Mouse (Mus musculus): Measurements from ENCODE around the gene Cacna1e.

The Cacna1e gene

DNA sequence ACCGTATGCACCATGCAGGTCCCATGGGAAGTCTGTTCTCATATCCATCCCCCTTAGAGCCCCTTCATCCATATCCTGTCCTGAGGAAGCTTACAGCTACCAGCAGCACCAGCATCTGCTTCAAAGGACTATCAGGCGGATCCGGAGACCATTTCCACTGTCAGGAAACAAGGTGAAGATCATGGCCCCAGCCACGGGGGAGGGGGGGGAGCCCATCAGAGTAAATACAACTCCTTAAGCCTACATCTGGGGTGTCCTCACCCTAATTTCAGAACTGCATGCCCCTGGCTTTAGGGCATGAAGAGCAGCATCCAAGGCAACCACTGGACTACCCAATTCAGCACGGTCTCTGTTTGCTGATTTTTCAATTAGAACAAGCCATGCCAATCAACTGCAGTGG, 47.8 kb downstream of the Cacna1e start:
- DNase-seq: peak; percentile 74

DNA sequence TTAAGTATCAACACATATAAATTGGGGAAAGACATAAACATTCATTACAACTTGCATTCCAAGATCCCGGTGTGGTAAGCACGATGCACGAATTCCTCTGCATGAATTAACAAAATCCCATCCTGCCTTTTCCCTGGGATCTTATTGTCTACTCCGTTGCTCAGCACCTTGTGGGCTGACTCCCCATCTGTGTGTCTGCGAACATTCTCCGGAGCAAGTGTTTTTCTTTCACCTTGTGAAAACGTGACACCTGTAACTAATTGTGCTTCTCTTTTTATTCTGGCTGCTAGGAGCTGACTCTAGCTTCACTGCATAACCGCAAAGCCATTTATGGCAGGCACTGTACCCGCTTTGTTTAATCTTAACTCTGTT, 52.1 kb downstream of the Cacna1e start:
- DNase-seq: no peak

DNA sequence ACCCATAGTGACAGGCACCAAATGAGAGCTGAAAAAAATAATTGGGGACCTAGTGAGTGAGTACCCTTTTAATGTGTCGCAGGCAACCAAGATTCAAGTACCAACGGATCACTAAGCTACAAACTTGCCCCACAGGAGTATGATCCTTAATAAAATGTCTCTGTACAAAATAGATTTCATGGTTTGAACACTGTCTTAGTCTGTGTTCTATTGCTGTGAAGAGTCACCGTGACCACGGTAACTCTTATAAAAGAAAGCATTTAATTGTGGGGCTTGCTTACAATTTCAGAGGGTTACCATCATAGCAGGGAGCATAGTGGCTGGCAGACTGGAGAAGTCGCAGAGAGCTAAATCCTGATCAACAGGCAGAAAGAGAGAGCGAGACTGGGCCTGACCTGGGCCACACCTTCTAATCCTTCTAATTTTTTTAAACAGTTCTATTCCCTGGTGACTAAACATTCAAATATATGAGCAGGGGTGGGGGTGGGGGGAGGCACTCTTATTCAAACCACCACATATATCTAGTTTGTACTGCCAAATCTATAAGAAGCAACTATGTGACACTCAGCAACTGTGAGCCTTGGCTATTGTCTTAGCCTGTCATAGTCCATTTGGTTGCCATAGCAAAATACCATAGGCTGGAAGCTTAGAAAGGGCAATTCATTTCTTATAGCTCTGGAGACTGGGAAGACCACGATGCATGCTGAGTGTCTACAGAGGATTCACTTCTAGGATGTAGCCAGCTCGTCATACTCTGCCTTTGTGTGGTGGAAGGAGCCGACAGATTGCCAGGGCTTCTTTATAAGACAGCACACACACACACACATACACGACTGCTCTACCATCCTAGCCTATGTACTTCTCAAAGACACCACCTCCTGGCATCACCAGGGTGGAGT, 52.8 kb downstream of the Cacna1e start:
- no peak for DNase-seq

DNA sequence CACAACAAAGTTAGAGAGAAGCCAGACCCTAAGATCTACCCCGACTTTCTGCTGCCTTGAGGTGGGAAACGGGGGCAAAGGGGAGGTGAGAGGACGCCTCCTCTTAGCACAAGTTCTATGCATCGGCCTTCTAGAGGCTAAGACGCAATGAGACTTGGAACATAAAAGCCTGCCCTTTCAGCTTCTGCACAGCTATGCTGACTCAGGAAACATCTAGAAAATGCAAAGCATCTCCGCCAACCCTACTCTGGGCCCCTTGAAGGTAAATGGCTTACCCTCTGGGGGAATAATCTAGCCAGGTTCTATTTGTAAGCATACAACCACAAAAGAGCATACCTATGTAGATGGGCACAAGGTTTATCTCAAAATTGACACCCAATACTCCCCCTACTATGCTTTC, 54.2 kb downstream of the Cacna1e start:
- no peak for DNase-seq

DNA sequence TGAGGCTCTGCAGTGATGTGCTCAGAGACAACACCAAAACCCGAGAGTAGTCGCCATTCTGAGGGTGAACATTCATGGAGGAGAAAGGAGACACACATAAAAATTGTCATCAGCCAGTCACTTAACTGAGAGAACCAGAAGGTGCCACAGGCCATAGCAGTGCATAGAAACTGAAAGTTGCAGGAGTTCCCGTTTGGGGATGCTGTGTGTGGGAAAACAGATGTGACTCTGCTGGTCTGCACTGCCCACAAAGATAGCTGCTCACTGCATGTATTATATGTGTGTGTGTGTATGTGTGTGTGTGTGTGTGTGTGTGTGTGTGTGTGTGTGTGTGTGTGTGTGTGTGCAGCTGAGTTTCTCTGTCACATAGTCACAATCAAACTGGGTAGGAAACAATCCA, 61.2 kb downstream of the Cacna1e start:
- DNase-seq: no peak

DNA sequence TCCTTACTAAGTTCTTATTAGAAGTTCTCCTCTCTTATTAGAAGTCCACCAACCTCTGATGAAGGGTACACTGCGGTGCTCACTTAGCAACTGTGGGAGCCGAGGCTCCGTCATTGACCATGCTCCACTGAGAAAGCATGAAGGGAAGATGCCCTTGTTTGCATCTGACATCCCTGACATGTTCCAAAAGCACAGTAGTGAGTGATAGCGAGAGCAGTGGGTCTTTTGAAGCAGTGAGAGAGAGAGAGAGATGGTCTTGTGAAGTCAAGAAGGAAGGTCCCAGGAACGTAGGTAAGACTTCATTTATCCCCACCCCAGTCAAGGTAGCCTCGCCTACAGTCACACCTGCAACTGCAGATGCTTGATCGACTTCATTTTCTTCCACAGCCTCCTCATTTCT, 63.9 kb downstream of the Cacna1e start:
- no peak for DNase-seq

DNA sequence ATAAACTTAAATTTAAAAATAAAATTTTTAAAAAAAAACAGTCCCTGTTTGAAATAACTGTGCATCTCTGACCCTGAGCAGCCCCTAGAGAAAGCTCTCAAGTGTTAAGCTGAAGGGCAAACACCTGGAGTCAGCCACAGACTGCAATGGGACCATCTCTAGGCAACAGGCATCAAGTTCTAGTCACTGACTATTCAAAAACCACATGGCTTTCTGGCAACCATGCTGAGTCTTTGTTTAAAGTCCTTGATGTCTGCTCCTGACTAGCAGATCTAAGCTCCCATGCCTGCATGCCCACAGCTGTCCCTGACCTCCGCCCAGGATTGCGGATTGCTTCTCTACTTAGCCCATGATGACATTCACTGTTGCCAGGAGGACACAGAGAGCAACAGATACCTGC, 64.3 kb downstream of the Cacna1e start:
- DNase-seq: no peak

DNA sequence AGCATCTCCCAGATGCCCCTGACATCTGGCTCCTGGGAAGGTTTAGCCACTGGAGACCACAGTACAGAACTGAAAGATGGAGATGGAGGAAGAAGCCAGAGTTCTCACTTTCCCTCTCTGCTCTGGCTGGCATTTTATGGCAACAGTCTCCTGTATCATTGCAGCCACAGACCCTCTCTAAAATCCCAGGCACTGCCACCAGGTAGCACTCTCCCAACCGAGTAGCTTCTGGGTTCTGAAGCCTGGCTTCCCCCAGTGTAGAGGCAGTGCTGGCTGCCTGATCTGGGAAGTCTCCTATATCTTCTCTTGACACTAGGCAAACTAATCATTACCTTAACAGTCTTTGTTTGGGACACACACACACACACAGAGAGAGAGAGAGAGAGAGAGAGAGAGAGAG, 65.6 kb downstream of the Cacna1e start:
- DNase-seq: no peak

DNA sequence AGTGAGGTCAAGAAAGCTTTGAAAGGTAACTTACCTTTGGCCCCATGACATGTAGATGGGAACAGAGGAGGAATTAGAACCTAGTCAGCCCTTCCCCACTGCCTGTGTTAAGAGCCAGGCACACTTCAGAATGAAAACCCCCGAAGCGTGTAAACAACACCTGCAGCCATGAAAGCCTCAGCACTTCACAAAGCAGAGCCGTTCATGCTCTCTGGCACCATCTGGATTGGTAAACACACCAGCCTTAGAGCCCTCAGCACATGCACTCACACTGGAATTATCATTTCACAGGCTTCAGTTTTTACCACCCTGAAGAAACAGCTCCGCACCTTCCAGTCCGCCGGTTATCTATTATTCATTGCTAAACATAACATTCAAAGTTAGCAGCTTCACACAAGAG, 67.5 kb downstream of the Cacna1e start:
- no peak for DNase-seq

DNA sequence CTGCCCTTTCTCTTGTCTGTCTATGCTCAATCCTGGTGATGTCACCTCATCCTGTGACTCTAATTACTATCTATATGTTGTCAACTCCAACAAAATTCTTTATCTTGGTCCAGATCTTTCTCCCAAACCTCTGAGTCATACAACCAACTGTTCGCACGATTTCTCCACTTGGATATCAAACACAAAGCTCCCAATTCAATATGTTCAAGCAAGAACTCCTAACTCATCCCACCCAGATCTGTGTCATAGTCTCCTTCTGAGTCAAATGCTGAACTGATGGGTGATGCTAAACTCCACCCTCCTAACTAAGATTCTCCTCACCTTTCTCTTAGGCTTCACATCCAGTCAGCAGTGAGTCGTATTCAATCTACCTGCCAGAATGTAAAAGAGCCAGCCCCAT, 68.0 kb downstream of the Cacna1e start:
- DNase-seq: no peak

DNA sequence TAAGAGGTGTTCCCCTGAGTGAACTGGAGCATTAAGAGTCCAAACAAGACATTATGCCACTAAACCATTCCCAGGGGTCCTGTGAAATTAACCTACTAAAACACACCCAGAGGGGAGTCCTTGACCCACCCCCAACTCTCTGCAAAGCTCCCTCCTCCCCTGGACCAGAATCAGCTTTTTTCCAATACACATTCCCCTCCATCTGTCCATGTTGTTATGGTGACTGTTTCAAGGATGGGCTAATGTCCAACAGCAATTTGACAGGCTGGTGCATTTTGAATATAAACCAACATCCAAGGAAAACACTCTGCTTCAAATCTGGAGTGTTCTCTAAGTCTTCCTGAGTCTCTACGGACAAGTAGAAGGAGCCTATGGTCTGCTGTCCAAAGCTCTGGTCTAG, 78.6 kb downstream of the Cacna1e start:
- DNase-seq: no peak

DNA sequence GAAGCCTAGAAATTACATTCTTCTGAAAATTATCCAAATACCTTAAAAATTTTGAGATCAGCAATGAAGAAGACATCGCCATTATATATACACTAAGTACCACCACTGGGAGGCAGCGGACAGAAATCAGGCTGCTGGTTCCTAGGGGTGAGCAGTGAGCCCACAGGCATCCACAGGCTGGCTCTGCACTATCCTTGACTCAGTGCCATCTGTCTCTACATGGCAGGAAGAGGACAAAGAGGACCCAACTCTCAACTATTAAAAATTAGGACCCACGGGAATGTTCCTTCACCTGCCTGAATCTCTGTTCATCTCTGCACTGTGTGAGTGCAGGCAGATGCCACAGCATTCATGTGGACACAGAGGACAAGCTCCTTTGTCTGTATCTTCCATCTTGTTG, 79.3 kb downstream of the Cacna1e start:
- DNase-seq: no peak

DNA sequence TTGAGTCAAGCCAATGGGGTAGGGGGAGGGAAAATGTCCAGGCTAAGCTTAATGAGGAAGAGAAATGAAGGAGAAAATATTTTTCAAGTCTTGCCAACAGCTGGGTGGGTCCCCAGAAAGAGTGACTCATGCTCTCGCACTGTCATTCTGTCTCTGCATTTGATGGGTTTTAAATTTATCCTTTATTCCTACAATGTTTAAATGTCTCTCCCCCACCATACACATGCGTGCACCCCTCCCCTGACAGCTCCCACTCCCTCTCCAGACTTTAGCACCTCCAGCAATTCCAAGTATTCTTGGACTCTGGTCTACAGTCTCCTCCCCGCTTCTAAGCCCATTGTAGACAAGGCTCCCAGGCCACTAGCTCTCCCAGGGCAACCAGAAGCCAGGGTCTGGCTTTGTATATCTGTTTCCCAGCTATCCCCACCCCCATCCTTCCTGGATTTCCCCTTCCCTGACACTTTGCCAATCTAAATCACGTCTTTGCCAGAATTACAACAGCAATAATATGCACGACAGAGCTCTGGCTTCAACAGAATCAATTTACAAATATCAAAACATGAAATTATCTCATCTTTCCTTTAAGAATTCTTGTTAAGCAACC, 81.9 kb downstream of the Cacna1e start:
- no peak for DNase-seq

DNA sequence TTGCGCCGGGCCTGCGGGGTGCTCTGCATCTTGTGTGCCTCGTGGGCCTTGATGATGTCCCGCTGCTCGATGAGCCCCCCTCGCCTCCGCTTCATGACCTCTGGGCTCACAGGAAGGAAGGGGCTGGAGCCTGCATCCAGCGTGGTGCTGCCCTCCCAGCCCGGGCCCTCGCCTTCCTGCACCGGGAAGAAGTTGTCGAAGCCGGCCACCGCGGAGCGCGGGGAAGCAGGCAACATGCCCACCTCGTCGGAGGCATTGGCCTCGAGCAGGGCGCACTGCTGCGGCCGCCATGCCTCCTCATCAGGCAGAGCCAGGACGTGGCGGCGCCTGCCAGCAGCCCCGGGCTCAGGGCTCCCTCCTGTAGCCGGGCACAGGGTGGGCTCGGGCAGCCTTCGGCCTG, 85.0 kb downstream of the Cacna1e start:
- no peak for DNase-seq

DNA sequence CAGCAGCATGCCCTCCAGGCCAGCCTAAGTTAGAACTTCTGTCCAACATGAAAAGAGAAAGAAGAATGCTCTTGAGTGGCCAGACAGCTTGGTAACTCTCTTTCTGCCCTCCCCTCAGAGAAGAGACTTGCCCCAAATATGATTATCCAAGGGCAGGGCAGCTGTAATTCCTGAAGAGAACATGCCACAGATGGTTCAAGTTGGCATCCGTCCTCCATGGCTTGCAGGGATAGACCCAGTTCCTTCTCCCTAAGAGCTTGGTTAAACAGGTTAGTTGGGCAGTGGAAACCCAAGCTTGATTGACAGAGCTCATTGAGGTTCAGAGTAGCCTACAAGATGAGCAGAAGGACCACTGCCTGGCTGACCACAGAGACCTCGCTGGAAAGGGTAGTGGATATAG, 85.5 kb downstream of the Cacna1e start:
- DNase-seq: no peak

DNA sequence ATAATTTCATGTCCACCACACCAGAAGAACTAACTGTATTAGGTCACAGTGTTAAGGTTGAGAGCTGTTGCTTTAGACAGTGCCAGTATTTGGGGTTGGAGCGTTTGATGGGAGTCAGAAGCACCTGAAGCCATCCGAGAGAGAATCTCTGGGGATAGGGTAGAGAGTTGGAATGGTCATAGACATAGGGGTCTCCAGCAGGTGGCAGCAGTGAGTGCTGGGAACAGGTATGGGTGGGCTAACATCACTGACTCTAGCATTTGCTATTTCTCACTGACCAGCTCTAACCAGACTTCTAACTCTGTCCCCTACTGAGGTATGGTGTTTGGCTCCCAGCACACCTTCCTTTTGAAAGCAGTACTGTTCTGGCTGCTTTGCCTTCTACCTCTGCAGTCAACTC, 87.6 kb downstream of the Cacna1e start:
- DNase-seq: no peak

DNA sequence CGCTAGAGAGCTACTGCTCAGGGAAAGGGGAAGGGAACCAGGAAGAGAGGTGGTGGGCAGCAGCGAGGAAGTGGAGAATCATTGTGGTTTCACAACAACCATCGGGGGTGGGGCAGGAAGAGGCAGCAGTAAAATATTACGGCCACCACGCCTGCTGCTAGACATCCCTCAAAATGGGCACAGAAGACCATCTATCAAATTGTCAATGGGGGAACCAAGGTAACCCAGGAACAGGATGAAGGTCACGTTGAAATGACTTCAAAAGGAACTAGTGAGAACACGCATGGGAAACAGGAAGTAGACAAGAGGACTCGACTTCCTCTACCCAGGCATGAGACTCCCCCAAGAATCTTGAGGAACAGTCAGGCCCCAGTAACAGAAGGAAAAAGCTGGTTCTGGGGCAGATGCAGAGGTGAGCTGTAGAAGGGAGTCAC, 89.8 kb downstream of the Cacna1e start:
- DNase-seq: peak; percentile 90

DNA sequence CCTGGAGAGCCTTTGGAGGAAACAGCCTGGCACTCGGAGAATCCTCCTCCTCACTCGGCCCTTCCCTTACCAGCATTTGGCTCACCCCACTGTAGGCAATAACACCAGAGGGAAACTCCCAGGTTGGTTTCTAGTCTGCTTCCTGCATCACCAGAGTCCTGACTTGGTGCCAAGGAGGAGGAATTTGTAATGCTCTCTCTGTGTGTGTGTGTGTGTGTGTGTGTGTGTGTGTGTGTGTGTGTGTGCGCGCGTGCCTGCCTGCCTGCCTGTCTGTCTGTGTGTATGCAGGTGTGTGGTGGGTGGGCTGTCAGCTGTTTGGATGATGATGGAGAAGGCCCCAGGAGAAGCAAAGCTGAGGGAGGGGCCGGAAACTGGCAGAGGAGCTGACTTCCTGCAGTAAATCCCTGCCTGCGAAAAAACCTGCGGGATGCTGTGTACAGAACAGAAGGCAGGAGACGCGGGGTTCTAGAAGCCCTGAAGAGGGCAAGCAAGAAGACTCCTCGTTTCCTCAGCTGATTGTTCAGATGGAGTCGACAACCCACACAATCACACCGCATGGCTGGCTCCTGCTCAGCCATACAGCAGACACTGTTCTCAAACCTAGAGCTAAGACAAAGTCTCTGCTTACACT, 92.6 kb downstream of the Cacna1e start:
- DNase-seq: peak; percentile 87

DNA sequence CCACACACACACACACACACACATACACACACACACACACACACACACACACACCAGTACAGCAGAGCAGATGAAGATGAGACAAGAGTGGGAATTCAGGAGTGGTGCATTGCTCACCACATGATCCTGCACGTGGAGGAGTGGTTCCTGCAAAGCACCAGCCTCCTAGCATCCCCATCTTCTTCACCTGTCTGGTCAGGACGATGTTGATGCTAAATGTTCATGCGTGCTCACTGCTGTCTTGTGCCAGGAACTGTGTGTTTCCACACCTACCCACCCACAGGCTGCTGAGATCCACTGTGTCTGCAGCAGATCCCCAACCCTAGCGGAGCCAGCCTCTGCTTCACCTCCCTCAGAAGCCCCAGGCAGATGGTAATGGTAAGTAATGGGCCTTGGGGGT, 95.8 kb downstream of the Cacna1e start:
- no peak for DNase-seq

DNA sequence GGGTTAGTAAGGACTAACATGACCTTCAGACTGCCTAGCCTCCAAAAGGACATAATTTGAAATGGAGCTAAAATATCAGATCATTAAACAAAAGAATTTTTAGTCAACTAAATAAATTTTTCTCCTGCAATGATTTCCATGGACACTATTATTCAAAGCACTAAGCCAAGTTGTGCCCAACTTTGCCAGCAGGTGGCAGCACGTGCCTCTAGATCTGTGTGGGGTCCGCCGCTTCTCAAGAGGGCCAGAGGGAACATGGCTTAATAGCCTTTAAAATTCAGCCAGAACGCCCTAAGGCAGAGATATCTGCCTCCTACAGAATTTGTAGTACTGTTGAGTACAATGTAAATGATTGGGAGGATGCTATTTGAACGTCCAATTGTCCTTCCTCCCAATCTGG, 96.2 kb downstream of the Cacna1e start:
- DNase-seq: peak; percentile 89

DNA sequence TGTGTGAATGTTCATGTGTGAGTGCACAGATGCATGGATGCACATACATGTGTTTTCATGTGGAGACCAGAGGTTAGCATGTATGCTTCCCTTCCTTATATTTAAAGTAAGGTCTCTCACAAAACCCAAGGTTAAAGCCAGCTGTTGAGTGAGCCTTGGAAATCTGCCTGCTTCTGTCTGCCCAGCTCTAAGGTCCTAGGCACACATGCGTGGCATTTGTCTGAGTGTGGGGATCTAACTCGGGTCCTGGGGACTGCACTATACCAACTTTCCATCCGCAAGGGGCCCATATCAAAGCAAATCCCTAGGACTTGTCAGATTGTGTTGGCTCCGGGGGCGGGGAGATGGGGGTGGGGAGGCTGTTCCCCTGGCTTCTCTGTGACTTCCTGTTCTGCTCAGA, 96.9 kb downstream of the Cacna1e start:
- DNase-seq: peak; percentile 85

DNA sequence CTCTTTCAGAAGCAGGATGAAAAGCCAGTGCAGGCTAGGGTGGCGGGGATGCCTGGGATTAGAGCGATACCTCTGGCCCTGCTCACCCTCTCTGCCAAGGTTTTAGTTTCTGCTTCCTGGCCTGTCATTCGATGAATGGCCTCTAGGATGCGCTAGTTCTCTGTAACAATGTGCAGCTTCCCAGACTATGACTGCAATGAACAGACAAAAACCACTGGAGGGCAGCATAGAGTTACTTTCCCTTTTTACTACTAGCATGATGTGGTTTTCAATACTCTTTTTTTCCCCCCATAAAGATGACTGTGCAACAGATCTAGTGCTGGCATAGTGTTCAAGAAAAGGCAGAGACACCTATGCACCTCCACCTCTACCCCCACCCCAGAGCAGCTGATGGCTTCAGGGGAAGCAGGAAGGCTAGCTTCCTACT, 98.0 kb downstream of the Cacna1e start:
- peak; percentile 96 for DNase-seq

DNA sequence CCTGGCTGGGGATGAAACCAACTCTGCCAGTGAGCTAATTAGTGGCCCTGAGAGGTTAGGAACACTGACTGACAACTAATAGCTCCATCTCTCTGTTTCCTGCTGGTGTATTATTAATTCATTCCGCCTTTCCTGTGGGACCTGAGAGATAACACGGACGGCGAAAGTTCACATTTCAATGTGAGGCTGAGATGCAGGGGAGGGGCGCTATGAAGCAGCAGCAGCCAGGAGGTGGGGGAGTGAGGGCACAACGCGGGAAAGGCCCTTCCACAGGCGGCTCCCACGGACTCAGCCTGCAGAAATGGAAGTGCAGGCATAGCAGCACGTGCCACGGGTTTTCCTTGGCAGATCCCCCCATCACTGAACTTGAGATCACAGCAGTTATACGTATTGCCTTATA, 99.4 kb downstream of the Cacna1e start:
- DNase-seq: no peak

DNA sequence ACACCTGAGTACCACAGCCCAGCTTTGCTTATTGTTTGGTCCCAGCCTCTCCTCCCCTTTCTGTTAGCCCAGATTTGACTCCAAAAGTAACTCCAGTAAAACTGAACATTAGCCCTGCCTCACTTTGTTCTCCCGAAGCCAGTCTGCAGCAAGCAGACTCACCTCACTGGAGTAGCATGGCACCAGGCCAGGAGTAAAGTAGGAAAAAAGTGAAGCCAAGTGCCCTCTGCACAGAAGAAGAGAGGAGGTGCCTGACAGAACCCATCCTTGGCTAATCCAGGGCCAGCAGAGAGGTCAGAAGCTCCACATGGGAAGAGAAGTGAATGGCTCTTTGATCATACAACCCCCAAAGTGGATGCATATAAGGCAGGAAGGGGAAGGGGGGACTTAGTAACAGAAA, 100.8 kb downstream of the Cacna1e start:
- no peak for DNase-seq

All from heart, adult 11 months (tissue).